Mouse (Mus musculus): Measurements from ENCODE around the gene Usp15. TPM values are rescaled to one million over a fixed set of nuclear protein-coding genes. Genes with fewer than 3 reads are reported as not detected.
A peak's percentile ranks its signal among the peaks of the same experiment; 100 is the strongest.

The Usp15 gene
- polyA plus RNA-seq, 1 experiment from 2014 or later: 79.0 TPM

DNA sequence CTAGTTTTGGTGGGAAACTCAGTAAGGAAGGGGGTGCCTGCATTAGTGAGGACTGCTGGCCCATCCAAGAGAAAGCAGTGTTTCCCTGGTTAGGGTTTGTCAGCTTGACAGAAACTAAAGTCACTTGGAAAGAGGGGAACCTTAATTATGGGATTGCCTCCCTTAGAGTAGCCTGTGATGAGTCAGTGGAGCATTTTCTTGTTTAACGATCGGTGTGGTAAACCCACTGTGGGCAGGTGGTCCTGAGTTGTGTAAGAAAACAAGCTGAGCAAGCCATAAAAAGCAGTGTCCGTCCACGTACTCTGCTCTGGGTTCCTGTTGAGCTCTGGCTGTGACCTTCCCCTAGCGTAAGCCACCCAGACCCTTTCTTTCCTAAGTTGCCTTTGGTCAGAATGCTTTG is 1.4 kb upstream of the Usp15 start:
- Histone ChIP-seq H3K9me3 (replicated peaks) (no peaks in the 10 kb centered on the region), H3K4me1 (peaks cover 23% of the 10 kb centered on the region), H3K4me3 (no peak overlapping the region), H3K27ac (no peak overlapping the region), H3K36me3 (no peaks in the 10 kb centered on the region), H3K27me3 (ENCODE audit: low read depth, poor library complexity, severe bottlenecking) (no peaks in the 10 kb centered on the region)
- 73% methylated on average over 5 of the region's 5 CpGs for WGBS
- DNase-seq (ENCODE audit: low spot score): no peak

DNA sequence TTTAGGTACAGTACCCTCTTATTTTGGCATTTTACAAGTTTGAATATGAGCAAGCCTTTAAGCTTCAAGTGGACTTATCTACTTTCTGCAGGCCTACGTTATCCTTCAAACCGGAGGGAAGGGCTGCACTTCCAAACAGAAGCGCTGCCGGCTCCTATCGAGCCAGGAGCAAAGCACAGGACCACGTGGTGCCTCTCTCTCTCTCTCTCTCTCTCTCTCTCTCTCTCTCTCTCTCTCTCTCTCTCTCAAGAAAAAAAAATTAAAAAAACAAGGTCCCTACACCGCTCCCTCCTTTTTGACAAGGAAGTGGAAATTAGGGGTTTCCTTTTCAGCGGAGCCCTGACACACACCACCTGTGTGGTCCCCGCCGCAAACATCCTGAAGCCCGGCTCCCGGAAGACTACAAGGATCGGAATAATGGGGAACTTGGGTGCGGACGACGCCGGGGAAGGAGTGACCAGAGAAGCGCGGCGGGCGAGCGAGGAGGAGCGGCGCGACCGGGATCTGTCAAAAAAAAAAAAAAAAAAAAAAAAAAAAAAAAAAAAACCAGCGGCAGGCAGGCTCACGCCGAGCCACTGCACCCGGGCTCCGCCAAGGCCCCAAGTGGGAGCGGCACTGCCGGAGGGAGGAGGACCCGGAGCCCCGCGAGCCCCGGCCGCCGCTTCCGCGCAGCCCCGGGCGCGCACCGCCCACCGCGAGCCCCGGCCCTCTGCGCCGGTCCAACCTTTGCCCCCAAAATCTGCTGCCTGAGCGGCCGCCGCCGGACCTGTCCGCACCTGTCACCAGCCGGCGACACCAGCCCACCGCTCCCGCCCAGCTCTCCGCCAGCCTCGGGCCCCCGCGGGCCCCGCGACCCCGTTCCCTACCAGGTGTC is 597 bp downstream of the Usp15 start:
- no peak for DNase-seq (ENCODE audit: low spot score)
- peak overlapping the region; percentile 98 for H3K4me3 ChIP-seq
- peaks cover 23% of the 10 kb centered on the region for H3K4me1 ChIP-seq
- WGBS: 1% methylated on average over 57 of the region's 66 CpGs
- H3K36me3 ChIP-seq: no peaks in the 10 kb centered on the region
- H3K27ac ChIP-seq: peak overlapping the region; percentile 97
- H3K9me3 ChIP-seq (replicated peaks): no peaks in the 10 kb centered on the region
- no peaks in the 10 kb centered on the region for H3K27me3 ChIP-seq (ENCODE audit: low read depth, poor library complexity, severe bottlenecking)

DNA sequence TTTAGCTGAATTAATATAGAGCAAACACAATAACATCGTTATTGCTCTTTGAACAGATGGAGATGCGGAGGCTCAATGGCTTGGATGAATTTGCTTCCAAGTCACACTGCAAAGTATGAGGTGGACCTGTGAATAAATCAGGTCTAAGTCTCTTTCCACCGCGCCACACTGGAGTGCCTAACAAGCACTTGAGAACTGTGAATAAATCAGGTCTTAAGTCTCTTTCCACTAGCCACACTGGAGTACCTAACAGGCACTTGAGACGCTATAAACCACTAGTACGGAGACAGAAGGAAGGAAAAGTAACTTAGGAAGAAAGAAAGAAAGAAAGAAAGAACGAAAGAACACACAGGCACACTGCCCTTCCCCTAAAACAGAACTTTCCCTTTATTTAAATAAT is 1.3 kb downstream of the Usp15 start:
- DNase-seq (ENCODE audit: low spot score): no peak
- 21% methylated on average over 7 of the region's 7 CpGs for WGBS
- no peaks in the 10 kb centered on the region for H3K36me3 ChIP-seq
- H3K27ac ChIP-seq: peak overlapping the region; percentile 97
- peaks cover 23% of the 10 kb centered on the region for H3K4me1 ChIP-seq
- no peaks in the 10 kb centered on the region for H3K27me3 ChIP-seq (ENCODE audit: low read depth, poor library complexity, severe bottlenecking)
- H3K4me3 ChIP-seq: peak overlapping the region; percentile 98
- no peaks in the 10 kb centered on the region for H3K9me3 ChIP-seq (replicated peaks)

DNA sequence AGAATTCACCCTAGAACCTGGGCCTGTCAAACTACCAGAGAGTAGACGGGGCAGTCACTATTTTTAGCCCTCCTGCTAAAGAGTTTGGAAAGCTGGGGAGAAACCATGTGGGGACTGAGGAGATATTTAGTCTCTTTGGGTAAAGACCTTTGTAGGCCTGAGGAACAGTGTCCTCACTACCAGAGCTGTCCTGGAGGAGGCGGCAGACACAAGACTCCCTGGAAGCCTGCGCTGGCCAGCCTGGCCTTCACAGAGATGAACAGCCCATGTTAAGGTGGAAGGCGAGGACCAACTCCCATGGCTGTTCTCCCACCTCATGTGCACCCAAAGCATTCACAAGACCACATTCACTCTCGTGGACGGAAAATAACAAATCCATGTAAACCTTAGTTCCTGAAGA is 5.8 kb downstream of the Usp15 start:
- Histone ChIP-seq H3K27ac (no peak overlapping the region), H3K27me3 (ENCODE audit: low read depth, poor library complexity, severe bottlenecking) (no peaks in the 10 kb centered on the region), H3K36me3 (no peaks in the 10 kb centered on the region), H3K4me1 (peaks cover 10% of the 10 kb centered on the region; the same call in 1 of the 2 replicates), H3K9me3 (replicated peaks) (no peaks in the 10 kb centered on the region), H3K4me3 (no peak overlapping the region)
- WGBS: 86% methylated on average over 6 of the region's 6 CpGs
- DNase-seq (ENCODE audit: low spot score): no peak

DNA sequence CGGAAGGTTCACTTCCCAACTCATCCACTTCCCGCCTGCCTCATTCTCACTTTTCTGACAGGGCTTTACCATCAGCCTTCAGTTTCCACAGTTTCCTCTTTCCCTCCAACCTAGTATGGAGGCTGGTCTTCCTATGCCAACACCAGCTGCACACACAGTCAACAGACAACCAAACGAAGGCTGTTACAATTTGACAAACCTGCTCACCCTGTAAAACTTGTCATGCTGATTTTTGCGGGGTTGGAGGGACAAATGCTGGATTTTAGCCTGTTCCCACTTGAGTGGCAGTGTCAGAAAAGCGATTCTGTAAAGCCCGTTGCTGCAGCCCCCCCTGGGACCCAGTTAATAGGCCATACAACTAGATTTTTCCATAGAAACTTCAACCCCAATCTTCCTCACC is 9.5 kb downstream of the Usp15 start:
- 85% methylated on average over 6 of the region's 6 CpGs for WGBS

DNA sequence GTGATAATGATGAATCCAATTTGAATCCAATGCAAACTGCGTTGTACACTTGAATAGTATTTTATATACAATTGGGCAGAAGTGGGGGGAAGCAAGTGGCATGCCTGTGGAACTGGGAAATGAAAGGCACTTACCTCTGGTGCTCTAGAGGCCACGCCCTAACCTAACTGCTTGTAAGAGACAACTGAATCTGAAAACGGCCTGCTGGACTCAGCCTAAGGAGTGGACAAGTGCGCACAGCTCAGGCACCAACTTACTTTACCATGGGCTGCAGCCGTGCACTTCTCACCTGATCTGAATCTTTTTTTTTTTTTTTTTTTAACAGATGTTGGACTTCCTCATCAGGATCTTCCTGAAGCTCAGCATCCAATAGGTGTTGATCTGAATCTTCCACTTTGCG is 10.9 kb downstream of the Usp15 start:
- WGBS: 87% methylated on average over 6 of the region's 6 CpGs
- H3K4me1 ChIP-seq: no peaks in the 10 kb centered on the region
- peaks cover 2% of the 10 kb centered on the region; the same call in 1 of the 2 replicates for H3K36me3 ChIP-seq
- no peaks in the 10 kb centered on the region for H3K9me3 ChIP-seq (replicated peaks)
- no peak overlapping the region for H3K27ac ChIP-seq
- no peak for DNase-seq (ENCODE audit: low spot score)
- H3K4me3 ChIP-seq: no peak overlapping the region
- H3K27me3 ChIP-seq (ENCODE audit: low read depth, poor library complexity, severe bottlenecking): no peaks in the 10 kb centered on the region

More for the DNA sequence above, 9.5 kb downstream of the Usp15 start:
- Histone ChIP-seq H3K9me3 (replicated peaks) (no peaks in the 10 kb centered on the region), H3K4me1 (no peaks in the 10 kb centered on the region), H3K4me3 (no peak overlapping the region), H3K27me3 (ENCODE audit: low read depth, poor library complexity, severe bottlenecking) (no peaks in the 10 kb centered on the region), H3K27ac (no peak overlapping the region), H3K36me3 (no peaks in the 10 kb centered on the region)
- no peak for DNase-seq (ENCODE audit: low spot score)

DNA sequence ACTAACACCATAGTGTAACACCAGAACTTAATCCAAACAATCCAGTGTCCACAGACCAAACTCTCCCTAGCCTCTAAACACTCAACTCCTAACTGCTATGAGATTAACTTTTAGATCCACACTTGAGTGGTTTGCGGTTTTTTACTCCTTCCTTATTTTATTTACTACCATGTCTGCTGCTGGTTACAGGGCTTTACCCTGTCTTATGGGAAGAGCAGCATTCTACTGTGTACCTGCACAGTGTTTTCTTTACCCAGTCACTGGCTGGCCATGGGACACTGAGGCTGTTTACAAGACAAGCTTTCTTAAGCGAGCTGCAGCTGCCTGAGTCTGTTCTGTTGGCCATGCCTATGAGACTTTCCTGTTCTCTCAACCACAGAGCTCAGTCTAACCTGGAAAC is 13.1 kb downstream of the Usp15 start:
- WGBS: 67% methylated on average over 2 of the region's 2 CpGs
- Histone ChIP-seq H3K27ac (no peak overlapping the region), H3K4me1 (no peaks in the 10 kb centered on the region), H3K4me3 (no peak overlapping the region), H3K36me3 (peaks cover 22% of the 10 kb centered on the region), H3K9me3 (replicated peaks) (no peaks in the 10 kb centered on the region), H3K27me3 (ENCODE audit: low read depth, poor library complexity, severe bottlenecking) (no peaks in the 10 kb centered on the region)
- DNase-seq (ENCODE audit: low spot score): no peak

DNA sequence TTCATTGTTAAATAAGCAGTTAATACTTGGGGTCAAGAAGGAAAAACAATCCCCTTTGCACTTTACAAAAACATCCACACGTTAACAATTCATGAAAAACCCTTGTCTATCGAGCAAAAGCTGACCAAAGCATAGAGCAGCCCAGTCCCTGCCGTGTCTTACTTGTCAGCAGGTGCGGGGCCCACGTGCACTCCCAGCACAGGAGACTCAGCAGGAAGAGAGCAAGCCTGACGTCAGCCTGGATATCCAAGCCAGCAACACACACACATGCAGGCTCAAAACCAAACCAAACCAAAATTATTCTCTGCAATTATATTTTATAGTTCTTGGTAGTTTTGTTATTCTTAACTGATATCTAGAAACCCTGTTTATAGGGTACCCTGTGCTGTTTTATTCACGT is 13.6 kb downstream of the Usp15 start:
- H3K9me3 ChIP-seq (replicated peaks): no peaks in the 10 kb centered on the region
- no peaks in the 10 kb centered on the region for H3K27me3 ChIP-seq (ENCODE audit: low read depth, poor library complexity, severe bottlenecking)
- no peak overlapping the region for H3K4me3 ChIP-seq
- H3K4me1 ChIP-seq: no peaks in the 10 kb centered on the region
- no peak overlapping the region for H3K27ac ChIP-seq
- WGBS: 84% methylated on average over 7 of the region's 7 CpGs
- peaks cover 27% of the 10 kb centered on the region for H3K36me3 ChIP-seq
- no peak for DNase-seq (ENCODE audit: low spot score)

DNA sequence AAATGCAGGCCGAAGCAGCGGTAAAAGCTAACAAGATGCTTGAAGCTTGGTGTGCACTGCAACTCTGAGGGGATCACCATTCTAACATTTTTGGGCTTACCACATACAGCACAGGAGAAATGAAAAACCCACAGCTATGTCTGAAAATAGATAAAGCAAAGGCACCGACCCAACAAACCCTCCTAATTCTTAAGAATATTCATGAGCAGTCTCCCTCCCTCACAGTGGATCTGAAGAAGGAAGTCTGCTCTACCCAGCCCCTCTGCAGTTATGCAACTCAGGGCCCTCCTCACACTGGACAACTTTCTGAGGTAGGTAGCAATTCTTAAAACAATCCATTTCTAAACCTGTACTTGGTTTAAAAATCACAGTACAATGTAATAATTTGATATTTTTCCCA is 14.4 kb downstream of the Usp15 start:
- H3K4me1 ChIP-seq: no peaks in the 10 kb centered on the region
- no peak overlapping the region for H3K4me3 ChIP-seq
- no peaks in the 10 kb centered on the region for H3K9me3 ChIP-seq (replicated peaks)
- peaks cover 35% of the 10 kb centered on the region for H3K36me3 ChIP-seq
- no peak for DNase-seq (ENCODE audit: low spot score)
- 95% methylated on average over 3 of the region's 3 CpGs for WGBS
- no peaks in the 10 kb centered on the region for H3K27me3 ChIP-seq (ENCODE audit: low read depth, poor library complexity, severe bottlenecking)
- no peak overlapping the region for H3K27ac ChIP-seq

DNA sequence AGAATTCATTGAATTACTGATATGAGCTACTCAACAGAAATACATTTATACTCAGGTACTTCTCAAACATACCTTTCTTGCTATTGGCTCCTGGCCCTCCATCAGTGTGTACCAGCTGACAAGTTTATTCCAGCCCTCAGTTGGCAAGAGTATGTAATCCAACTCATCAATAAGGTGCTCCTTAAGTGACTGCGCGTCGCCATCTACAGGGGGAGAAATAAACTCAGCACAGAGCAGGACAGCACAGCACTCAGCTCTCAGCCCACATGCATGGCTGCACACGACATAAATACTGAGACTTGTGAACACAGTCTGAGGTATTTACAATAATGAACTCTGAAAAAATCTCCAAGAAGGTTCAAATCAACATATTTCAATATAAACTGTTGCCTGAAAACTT is 21.0 kb downstream of the Usp15 start:
- H3K4me1 ChIP-seq: no peaks in the 10 kb centered on the region
- H3K9me3 ChIP-seq (replicated peaks): no peaks in the 10 kb centered on the region
- H3K27ac ChIP-seq: no peak overlapping the region
- H3K27me3 ChIP-seq (ENCODE audit: low read depth, poor library complexity, severe bottlenecking): no peaks in the 10 kb centered on the region
- peaks cover 77% of the 10 kb centered on the region for H3K36me3 ChIP-seq
- H3K4me3 ChIP-seq: no peak overlapping the region
- 83% methylated on average over 4 of the region's 4 CpGs for WGBS
- no peak for DNase-seq (ENCODE audit: low spot score)

DNA sequence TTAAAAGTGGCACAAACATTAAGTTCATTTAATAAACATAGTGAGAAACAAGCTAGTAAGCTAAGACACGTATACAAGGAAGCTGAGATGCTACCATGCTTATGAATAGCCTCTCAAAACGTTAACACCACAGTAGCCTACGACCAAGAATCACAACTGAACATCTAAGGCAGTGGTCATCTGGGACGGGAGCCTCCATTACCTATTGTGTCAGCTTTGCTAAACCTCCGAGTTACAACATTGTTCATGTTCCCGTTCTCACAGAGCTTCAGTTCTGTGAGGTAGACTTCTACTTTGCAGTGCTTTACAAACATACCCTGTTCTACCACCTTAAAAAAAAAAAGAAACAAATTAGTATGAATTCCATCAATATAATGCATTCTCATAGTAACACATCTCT is 25.9 kb downstream of the Usp15 start:
- no peaks in the 10 kb centered on the region for H3K27me3 ChIP-seq (ENCODE audit: low read depth, poor library complexity, severe bottlenecking)
- no peak overlapping the region for H3K27ac ChIP-seq
- no peak for DNase-seq (ENCODE audit: low spot score)
- no peaks in the 10 kb centered on the region for H3K4me1 ChIP-seq
- H3K4me3 ChIP-seq: no peak overlapping the region
- peaks cover 76% of the 10 kb centered on the region for H3K36me3 ChIP-seq
- 88% methylated on average over 6 of the region's 6 CpGs for WGBS
- H3K9me3 ChIP-seq (replicated peaks): no peaks in the 10 kb centered on the region

DNA sequence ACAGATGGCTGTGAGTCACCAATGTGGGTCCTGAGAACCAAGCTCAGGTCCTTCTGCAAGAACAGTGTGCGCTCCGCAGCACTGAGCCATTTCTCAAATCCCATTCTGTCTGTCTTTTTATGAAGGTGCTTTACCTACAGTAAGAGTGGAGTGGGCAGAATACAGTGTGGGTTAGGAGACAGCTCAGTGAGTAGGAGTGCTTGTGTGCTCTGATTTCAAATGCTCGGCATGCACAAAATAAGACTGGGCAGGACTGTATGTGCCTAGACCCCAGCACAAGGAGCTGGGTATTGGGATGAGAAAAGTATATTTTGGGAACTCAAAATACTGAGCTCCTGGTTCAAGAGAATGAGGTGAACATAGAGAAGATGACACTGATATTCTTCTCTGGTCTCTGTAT is 31.3 kb downstream of the Usp15 start:
- Histone ChIP-seq H3K27me3 (ENCODE audit: low read depth, poor library complexity, severe bottlenecking) (no peaks in the 10 kb centered on the region), H3K4me3 (no peak overlapping the region), H3K9me3 (replicated peaks) (no peaks in the 10 kb centered on the region), H3K27ac (no peak overlapping the region), H3K36me3 (peaks cover 66% of the 10 kb centered on the region), H3K4me1 (no peaks in the 10 kb centered on the region)
- DNase-seq (ENCODE audit: low spot score): no peak
- WGBS: 96% methylated on average over 3 of the region's 3 CpGs

DNA sequence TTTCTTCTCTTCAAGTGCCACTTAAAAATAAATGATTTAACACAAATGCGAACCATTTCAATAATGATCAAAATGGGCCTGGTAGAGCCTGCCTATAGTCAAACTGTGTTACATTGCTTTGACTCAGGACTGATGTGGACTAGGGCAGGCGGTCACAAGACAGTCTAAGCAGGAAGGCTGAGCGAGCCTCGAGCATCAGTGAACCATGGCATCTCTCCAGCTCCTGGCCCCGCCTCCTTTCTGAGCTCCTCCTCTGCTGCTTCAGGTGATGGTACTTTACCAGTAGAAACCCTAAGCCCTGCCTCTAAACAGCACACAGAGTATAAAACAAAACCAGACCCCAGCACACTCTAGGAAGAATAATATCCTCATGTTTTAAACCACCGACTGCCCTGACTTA is 36.3 kb downstream of the Usp15 start:
- Histone ChIP-seq H3K36me3 (peaks cover 62% of the 10 kb centered on the region), H3K9me3 (replicated peaks) (no peaks in the 10 kb centered on the region), H3K27me3 (ENCODE audit: low read depth, poor library complexity, severe bottlenecking) (no peaks in the 10 kb centered on the region), H3K4me1 (no peaks in the 10 kb centered on the region), H3K4me3 (no peak overlapping the region), H3K27ac (no peak overlapping the region)
- DNase-seq (ENCODE audit: low spot score): no peak
- 78% methylated on average over 6 of the region's 6 CpGs for WGBS

DNA sequence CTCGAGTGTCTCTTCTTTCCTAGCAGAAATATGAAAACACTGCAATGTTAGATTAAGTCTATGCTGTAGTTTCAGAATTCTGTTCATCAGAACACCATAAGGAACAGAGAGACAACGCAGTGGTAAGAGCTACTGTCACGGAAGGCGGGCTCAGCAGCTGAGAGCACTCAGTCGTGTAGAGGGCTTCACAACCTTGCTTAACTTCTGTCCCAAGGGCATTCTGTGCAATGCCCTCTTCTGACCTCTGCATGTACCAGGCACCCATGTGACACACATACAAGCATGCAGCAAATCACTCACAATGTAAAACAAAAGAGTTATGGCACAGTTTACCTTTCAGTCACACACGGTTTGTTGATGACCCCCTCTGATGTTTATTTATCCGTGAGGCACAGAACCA is 37.5 kb downstream of the Usp15 start:
- WGBS: 90% methylated on average over 7 of the region's 7 CpGs

More for the DNA sequence above, 37.5 kb downstream of the Usp15 start:
- no peaks in the 10 kb centered on the region for H3K9me3 ChIP-seq (replicated peaks)
- no peak for DNase-seq (ENCODE audit: low spot score)
- H3K36me3 ChIP-seq: peaks cover 60% of the 10 kb centered on the region
- H3K4me1 ChIP-seq: no peaks in the 10 kb centered on the region
- H3K27me3 ChIP-seq (ENCODE audit: low read depth, poor library complexity, severe bottlenecking): no peaks in the 10 kb centered on the region
- no peak overlapping the region for H3K27ac ChIP-seq
- no peak overlapping the region for H3K4me3 ChIP-seq
